Mouse (Mus musculus): ENCODE measurements around the gene Zfp280b.
"Not testable (repeated sequence)": the region's sequence is repeated elsewhere in the genome, so short reads cannot be mapped to it uniquely, and the experiment has no call there.

Gene Zfp280b

DNA sequence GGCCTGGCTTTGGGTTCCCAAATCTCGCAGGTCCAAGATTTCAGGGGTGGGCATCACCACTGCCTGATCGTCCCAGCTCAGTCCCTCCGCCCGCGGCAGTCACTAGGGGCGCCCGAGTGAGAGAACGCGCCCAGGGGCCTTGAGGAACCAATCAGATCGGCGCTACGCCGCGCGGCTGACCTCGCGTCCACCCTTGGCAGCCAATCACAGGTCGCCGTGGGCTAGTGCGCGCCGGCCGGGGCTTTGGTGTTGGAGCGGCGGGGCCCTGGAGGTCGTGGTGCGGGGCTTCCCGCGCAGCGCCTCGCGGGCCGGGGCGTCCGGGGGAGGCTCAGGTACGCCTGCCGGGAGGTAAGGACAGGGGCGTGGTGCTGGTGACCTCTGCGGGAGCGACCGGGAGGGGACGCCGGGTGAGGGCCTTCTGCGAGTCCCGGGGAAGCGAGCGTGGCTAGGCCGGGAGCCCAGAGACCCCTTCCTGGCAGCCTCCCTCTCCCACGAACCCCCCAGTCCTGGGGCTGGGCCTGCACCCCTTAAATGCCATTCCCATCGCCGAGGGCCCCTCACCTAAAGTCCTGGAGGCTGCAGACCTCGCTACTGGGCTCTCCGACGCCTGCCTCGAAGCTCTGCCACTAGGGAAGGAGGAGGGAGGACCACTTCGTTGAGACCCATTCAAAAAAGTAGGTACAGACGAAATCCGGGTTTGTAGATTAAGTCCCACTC, at the start of gene Zfp280b:
Zfp280b (plus strand) TSS at position 249 of the 717 bp plus-strand sequence.
- DNase-seq: peak; percentile 84 to 94

DNA sequence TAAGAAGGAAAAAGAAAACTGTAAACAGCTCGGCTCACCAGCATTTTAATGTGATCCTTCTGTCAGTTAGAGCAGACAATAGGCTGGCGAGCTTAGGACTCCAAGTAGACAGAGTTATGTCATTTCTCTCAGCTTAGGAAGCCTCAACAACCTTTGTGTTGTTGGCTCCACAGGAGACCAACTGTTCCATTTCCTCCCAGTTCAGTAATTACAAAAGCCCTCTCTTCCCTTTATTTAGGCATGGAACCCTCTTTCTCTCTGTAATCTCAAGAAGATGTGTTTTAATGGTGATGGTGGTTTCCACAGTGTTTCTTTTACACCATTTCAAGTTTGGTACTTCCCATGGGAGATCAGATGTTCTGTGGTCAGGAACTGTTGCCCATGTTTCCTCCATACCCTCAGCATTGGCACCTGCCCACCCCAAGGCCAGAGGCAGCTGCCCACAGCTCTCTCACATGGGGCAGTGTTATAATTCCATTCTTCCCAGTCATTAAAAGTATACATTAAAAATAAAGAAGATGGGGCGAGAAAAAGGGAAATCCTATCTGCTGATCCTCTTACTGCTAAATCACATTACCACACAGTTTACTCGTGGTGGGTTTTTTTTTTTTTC, 41.9 kb upstream of the Zfp280b start:
- DNase-seq: no peak

DNA sequence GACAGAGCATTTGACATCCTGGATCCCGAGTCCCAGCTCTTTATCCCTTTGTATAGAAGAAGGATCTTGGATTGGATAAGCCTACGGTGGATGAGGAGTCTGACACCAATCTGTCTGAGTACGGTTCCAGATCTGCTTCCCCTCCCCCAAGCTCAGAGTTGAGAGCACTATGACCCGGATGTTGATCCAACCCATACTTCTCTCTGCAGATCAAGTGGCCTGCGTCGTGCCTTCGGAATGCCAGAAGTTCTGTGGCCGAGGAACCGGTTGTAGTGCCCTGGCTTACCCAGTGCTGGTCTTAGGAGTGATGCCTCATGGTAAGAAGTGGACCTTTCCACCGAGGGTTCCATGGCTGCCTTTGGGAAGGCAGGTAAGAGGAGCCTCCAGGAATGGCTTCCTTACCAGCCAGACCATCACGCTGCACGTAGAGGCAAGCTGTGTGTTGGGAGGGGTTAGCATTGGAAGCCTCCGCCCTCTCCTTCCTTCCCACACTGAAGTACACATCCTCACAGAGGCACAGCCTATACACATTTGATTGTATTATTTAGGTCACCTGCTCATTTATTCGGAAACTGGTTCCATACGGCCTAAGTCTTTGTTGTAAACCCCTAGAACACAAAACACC, 38.7 kb upstream of the Zfp280b start:
- DNase-seq: no peak

DNA sequence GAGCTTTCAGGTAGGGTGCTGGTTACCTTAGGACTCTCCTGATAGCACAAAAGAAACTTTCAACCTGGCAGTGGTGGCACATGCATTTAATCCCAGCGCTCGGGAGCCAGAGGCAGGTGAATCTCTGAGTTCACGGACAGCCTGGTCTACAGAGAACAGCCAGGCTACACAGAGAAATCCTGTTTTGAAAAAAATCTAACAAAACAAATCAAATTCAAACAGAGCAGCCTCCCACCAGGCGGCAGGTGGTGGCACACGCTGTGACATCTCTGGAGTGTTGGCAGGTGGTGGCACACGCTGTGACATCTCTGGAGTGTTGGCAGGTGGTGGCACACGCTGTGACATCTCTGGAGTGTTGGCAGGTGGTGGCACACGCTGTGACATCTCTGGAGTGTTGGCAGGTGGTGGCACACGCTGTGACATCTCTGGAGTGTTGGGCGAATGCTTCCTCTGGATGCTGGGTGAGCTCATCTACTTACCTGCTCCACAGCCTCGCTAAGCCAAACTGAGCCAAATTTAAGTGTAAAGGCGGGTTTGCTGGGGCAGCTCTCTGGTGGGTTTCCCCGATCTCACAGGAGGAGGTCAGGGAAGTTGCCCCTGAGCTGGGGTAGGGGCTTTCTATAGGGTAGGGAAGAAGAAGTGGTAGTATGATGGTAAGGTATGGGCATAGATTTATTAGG, 37.8 kb upstream of the Zfp280b start:
- DNase-seq: not testable (repeated sequence)

DNA sequence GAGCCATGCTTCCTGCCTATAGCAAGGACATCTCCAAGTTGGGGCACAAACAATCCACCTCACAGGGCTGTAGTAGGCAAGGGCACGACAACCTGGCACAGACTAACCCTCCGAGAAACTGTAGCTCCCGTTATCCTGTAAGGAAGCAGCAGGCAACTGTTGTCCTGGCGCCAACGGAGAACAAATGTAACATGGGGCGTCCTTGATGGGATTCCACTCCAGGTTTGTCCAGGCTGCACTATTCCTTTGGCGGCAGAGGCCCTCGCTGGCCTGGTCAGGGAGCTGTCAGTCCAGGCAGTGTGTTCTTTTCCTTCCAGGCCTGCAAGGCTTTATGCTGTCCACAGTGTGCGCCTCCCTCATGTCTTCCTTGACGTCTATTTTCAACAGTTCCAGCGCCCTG, 37.0 kb upstream of the Zfp280b start:
- DNase-seq: no peak

DNA sequence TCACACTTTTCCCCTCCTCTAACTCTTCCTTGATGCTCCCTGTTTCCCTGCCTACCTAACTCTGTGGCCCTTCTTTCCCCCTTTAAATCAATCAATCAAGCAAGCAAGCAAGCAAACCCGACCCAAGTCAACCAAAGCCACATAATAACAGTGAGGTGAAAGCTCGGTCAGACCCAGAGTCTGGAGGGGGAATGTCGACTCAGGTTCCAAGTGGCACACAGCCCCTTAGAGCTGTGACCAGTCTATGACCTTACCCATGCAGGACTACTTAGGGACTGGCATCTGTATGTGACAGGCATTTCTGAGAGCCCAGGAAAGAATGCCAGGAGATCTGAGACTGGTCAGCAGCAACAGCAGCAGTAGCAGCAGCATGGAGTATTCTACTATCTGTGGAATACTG, 36.1 kb upstream of the Zfp280b start:
- DNase-seq: no peak

DNA sequence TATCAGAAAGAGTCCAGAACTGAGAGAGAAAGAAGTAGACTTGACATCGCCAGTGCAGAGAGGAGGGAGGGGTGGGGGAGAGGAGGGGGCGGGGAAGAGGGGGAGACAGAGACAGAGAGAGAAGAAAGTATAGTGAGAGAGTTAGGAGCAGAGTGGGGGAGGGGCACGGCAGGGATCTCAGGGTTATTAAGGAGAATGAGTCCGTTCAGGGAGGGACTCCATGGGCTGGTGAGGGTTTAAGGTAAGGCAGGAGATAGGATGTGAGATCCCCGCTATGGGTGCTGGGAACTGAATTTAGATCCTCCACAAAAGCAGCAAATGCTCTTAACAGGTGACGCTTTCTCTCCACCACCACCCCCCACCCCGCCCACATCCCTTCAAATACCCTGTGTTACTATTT, 31.3 kb upstream of the Zfp280b start:
- DNase-seq: no peak

DNA sequence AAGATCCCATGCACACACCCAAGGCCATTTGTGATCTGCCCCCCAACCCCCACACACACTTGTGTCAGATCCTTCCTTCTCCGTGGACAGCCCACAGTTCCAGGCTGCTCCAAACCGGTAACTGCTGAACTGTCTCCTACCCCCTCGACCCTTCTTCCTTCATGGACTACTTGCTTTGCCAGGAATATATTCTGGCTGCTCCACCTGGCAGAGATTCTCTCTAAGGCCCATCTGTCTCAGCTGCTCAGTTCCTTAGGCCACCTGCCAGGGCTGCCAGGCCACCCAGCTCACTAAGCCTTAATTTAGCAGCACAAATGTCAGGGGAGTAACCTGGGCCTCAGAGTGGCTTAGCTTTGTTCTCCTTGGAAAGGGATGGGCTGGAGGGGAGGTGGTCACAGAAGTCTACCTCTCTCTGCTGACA, 30.3 kb upstream of the Zfp280b start:
- DNase-seq: no peak

DNA sequence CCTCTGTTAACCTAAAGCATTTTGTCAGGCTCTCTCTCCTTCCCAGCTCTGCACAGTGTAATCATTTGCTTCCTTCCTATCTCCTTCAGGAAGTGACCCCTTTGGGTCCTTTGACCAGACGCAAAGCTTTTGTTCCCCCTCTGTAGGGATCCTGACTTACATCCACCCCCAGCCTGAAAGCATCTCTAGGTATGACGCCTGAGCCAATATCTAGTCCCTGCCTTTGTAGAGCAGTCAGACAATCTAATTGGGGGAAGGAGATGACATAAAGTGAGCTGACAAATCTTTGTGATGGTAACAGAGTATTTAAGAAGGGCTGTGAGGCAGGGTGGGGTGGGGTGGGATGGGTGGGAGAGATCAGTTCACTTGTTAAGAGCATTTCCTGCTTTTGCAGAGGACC, 29.8 kb upstream of the Zfp280b start:
- DNase-seq: no peak

DNA sequence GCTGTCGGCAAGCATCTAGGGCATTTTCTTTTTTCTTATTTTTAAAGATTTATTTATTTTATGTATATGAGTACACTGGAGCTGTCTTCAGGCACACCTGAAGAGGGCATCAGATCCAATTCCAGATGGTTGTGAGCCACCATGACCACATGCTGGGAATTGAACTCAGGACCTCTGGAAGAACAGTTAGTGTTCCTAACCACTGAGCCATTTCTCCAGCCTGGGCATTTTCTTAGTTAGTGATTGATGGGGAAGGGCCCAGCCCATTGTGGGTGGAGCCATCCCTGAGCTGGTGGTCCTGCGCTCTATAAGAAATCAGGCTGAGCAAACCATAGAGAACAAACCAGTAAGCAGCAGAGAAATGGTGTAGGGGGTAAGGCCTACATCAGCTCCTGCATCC, 29.2 kb upstream of the Zfp280b start:
- no peak for DNase-seq

DNA sequence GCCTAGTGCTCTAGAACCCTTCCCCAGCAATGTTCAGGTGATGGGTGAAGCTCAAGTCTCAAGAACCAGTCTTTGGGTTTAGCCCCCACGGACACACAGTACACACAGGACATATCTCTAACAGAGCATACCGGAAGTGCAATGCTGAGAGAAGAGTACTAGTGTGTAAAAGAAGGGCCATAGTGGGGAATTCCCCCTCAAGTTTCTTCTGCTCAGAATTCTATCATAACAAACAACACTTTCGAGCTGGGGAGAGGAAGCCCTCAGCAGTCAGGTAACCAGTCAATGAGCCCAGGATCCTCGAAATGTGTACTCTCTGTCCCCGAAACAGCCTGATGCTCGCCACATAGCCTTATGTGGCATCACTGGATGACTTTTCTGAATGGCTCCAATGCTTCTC, 26.1 kb upstream of the Zfp280b start:
- no peak for DNase-seq

DNA sequence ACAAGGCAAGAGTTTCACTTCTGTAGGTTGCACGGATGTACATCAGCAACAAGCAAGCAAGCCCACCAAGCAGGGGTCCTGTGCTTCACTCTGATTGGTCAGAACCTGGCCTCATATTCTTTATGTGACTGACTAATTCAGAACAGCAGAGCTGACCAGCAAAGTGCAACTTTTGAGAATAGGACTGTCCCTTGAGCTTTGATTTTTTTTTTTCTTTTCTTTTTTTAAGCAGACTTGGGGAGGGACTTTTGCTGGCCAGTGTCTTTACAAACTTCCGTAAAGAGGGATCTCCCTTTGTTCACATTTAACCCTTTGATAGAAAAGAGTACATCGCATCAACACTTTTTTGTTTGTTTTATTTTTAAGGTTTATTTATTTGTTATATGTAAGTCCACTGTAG, 22.6 kb upstream of the Zfp280b start:
- no peak for DNase-seq

DNA sequence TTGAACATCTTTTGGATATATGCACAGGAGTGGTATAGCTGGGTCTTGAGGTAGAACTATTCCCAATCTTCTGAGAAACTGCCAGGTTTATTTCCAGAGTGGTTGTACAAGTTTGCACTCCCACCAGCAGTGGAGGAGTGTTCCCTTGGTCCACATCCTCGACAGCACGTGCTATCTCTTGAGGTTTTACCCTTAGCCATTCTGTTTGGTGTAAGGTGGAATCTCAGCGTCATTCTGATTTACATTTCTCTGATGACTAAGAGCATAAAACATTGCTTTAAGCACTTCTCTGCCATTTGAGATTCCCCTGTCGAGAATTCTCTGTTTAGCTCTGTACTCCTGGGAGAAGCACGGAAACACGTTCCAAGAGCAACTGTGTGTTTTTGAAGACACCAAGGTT, 19.5 kb upstream of the Zfp280b start:
- no peak for DNase-seq

DNA sequence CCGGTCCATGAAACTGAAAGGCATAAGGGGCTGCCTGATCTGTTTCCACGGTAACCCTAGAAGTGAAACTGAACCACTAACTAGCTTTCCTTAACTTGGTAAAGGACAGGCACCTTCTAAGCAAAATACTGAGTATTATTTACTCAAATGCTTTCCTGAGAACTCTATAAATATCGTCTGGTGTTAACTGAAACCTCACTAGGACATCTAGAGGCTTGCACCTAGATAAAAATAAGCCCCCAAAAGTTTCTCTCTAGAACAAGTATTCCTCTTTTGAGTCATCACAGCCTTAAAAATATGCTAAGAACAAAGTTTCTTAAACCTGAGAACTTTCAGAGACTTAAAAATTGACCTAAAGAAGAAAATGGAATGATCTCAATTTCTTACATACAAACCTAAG, 15.6 kb upstream of the Zfp280b start:
- DNase-seq: no peak

DNA sequence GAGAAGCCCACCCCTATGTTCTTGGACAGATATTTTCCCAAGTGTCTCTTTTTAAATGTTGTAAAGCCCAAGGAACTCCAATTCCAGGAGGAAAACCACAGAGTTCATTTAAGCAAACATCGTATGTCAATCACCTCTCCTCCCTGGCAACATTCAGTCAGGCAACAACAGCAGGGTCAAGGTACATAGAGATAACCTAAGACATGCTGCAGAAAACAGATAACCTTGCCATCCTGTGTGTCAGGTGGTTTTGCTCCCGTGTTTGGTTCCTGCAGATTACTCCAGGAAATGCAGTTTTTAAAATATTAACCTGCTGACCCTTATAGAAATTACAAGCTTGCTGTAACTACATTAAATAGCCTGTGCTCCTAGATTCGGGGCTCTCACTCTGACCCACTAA, 10.7 kb upstream of the Zfp280b start:
- no peak for DNase-seq

DNA sequence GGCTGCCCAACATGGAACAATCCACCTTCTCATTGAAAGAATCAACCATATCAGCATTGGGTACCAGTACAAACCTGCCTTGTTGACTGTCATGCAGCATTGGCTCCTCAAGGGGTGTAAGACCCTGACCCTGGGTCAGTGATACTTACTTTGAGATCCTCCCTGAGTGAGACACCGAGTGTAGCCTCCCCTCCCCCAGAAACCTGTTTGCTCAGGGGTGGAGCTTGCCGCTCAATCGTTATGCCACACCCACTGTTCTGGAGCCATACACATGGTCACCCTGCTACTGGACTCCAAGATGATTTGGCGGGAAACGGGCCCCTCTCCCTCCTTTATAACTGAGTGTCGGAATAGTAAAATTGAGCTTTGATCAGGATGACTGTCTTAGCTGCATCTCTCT, 8.5 kb upstream of the Zfp280b start:
- DNase-seq: no peak

DNA sequence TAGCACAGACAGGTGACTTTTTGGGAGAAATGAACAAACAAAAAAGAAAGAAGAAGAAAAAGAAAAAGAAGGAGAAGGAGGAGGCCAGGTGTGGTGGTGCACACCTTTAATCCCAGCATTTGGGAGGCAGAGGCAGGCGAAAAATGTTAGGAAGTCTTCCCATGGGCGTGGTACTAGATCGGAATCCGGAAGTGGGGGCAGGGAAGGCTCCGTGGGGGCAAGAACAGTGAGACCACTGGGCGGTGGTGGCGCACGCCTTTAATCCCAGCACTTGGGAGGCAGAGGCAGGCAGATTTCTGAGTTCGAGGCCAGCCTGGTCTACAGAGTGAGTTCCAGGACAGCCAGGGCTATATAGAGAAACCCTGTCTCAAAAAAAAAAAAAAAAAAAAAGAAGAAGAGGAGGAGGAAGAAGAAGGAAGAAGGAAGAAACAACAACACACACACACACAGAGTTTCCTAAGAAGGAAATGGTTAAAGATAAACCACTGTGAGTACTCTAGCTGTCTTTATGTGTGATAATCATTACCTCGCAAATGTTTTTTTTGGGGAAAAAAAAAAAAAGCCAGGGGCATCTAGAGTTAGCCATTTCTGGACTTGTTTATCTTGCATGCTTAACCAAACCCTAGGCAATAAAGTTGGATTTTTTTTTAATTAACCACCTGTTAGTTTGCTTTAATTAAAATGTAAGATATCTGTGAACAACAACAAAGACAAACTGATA, 6.8 kb upstream of the Zfp280b start:
- DNase-seq: no peak

DNA sequence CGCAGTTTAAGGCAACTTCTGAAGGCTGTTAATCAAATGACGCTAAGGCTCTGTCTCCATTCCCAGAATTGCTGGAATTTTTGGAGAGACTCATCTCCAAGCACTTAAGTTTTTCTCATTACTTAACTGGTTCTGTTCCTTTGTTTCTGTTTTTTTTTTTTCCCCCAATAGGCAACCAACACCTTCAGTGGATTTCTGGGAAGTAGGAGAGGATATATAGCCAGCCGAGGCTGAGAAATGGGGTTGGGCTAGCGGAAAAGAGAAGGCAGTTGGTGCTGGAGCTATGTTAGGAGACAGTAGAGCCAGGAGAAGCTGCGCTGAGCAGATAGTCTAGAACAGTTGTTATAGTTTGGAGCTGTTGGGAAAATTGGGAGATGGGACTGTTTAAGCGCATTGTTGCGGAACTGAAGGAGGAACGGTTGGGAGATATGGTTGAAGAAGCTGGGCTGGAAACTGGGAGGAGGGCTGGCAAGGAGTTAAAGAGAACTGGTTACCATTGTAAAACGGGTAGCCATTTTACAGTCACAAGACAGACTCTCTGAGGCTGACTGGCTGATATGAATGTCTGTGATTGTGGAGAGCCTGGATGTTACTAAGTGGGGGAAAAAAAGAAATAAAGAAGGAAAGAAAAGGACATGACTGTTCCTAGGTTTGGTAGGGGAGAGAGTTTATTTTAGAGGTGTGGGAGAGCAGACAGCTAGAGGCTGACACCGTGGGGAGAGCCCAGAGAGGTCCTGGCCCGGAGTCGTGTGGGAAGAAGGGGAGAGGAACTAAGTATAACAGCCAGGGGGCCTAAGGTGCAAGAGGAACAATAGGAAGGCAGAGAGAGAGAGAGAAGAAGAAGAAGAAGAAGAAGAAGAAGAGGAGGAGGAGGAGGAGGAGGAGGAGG, 5.1 kb upstream of the Zfp280b start:
- DNase-seq: no peak

DNA sequence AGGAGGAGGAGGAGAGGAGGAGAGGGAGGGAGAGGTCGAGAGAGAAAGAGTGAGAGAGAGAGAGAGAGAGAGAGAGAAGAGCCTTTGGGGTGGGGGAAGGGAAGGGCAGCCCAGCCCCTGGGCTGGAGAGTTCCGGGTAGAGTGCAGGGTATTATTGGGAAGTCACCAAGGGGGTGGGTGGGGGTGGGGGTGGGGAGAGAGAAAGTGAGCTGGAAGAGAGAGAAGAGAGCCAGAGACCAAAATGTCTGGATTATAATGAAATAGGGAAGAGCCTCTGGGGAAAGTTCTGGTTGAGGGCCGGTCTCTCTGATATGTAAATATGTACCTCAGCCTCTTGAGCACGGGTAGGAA, 4.5 kb upstream of the Zfp280b start:
- DNase-seq: no peak

DNA sequence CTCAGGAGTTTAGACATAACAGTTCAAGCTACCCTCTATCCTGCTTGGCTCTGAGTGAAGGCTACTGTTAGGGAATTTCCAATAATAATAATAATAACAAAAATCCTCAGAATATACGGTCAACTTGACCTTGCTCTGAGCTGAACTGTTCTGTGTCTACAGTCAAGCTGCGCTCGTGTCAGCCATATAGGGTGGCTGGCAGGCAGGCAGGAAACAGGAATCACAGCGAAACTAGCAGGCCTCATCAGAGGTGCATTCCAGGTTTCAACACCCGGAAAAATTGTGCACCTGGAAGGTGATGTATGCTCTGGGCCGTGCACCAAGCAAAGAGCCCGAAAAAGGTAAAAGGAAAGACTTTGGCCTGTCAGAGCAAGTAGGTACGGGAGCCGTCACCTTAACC, 4.1 kb upstream of the Zfp280b start:
- DNase-seq: no peak

DNA sequence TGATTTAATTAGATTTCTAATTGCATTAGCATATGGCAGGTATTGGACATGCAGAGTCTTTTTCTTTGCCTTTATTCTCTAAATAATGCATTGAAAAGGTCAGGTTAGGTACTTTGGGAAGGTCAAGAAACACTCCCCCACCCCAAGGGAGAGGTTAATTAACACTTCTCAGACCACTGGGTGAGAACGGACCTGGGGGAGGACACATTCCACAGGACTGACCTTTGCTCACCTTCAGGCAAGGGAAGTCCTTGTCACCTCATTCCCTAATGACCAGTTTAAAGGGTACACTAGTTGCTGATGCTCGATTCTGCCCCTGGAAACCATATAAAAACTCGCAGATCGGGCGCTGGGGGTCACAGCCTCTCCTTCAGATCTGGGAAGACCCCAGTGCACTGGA, 3.2 kb upstream of the Zfp280b start:
- DNase-seq: no peak

DNA sequence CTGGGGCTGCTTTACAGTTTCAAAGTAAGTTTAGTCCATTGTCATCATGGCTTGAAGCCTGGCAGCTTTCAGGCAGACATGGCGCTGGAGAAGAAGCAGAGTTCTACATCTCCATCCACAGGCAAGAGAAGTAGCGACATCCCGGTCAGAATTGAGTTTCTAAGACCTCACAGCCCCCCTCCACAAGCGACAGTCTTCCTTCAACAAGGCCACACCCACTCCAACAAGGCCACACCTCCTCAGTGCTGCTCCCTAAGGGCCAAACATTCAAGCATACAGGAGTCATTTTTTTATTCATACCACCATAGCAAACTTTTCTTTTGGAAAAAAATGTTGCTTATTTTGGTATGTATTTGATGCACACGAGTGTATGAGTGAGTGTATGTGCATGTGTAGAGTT, 2.0 kb upstream of the Zfp280b start:
- DNase-seq: no peak
